Mouse (Mus musculus): ENCODE measurements around the gene Gm10775. TPM values are rescaled to one million over a fixed set of nuclear protein-coding genes. Genes with fewer than 3 reads are reported as not detected.

The Gm10775 gene
- polyA plus RNA-seq, 1 experiment from 2014 or later: 0.20 TPM

GRCm38 (mm10) chr13:65277994-65278382, 18.6 kb downstream of the Gm10775 start:
- ATAC-seq (ENCODE audit: low FRiP score): peak; percentile 61
- Histone ChIP-seq H3K27me3 (replicated peaks) (no peaks in the 10 kb centered on the region), H3K9me3 (replicated peaks) (0 out of 2 replicates have a peak, but pooled peaks cover 2% of the 10 kb centered on the region), H3K27ac (replicated peaks) (peak overlapping the region; percentile 90), H3K4me1 (peaks cover 23% of the 10 kb centered on the region), H3K9ac (replicated peaks) (peak overlapping the region; percentile 76), H3K4me2 (peak overlapping the region; percentile 67), H3K4me3 (replicated peaks) (peak overlapping the region; percentile 68), H3K36me3 (peaks cover 27% of the 10 kb centered on the region)
- 11% methylated on average over 9 of the region's 9 CpGs for WGBS

GRCm38 (mm10) chr13:65278383-65279341, 19.3 kb downstream of the Gm10775 start, which contains the start of gene Zfp369:
TSS of gene Zfp369 (plus strand) at chr13:65278814.
- Histone ChIP-seq H3K27me3 (replicated peaks) (no peaks in the 10 kb centered on the region), H3K27ac (replicated peaks) (peak within 1 kb of the TSS; percentile 90), H3K36me3 (peaks cover 22% of the 10 kb centered on the region), H3K9ac (replicated peaks) (peak within 1 kb of the TSS; percentile 76), H3K4me1 (peaks cover 23% of the 10 kb centered on the region), H3K4me3 (replicated peaks) (peak within 1 kb of the TSS; percentile 68), H3K4me2 (peak within 1 kb of the TSS; percentile 67), H3K9me3 (replicated peaks) (0 out of 2 replicates have a peak, but pooled peaks cover 2% of the 10 kb centered on the region)
- ATAC-seq (ENCODE audit: low FRiP score): peak; percentile 98
- WGBS: under 1% methylated on average over 50 of the region's 50 CpGs

DNA sequence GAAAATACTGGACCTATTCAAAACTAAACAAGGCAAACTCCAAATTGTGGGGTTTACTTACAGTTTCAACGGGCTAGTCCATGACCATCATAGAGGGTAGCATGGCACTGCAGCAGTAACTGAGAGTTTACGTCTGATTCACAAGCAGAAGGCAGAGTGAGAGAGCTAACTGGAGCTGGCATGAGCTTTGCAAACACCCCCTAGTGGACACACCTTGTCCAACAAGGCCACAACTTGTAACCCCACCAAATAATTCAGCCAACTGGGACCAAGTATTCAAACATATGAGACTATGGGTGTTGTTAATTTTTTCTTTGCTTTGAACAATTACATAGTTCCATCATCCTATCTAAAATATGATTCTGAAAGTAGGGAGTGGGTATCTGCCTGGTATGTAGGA, 27.4 kb downstream of the Gm10775 start:
- H3K4me2 ChIP-seq: no peak overlapping the region
- H3K36me3 ChIP-seq: peaks cover 75% of the 10 kb centered on the region
- no peak for ATAC-seq (ENCODE audit: low FRiP score)
- H3K4me3 ChIP-seq (replicated peaks): no peak overlapping the region
- no peak overlapping the region for H3K9ac ChIP-seq (replicated peaks)
- peaks cover 56% of the 10 kb centered on the region for H3K9me3 ChIP-seq (replicated peaks)
- H3K27me3 ChIP-seq (replicated peaks): no peaks in the 10 kb centered on the region
- H3K27ac ChIP-seq (replicated peaks): no peak overlapping the region
- H3K4me1 ChIP-seq: no peaks in the 10 kb centered on the region
- WGBS: 97% methylated on average over 2 of the region's 2 CpGs

- Histone ChIP-seq H3K27ac (replicated peaks) (no peak overlapping the region), H3K4me3 (replicated peaks) (no peak overlapping the region), H3K9me3 (replicated peaks) (peaks cover 66% of the 10 kb centered on the region), H3K36me3 (peaks cover 74% of the 10 kb centered on the region), H3K27me3 (replicated peaks) (no peaks in the 10 kb centered on the region), H3K9ac (replicated peaks) (no peak overlapping the region), H3K4me2 (no peak overlapping the region), H3K4me1 (no peaks in the 10 kb centered on the region)
- WGBS: 98% methylated on average over 4 of the region's 4 CpGs
- no peak for ATAC-seq (ENCODE audit: low FRiP score)
Observed at GRCm38 (mm10) chr13:65296354-65296753, 37.0 kb downstream of the Gm10775 start.

Other genes with a start within 250 kb of the Gm10775 start
- gene Spata31d1c, start 226.5 kb upstream of the Gm10775 start, polyA plus RNA-seq (2015; fragmentation: Nextera tagmentation; extraction: Ambion mirVana): not detected in 2 replicates
- not detected in 2 replicates for gene Prss47, start 206.8 kb upstream of the Gm10775 start, polyA plus RNA-seq (2015; fragmentation: Nextera tagmentation; extraction: Ambion mirVana)
- 31.6 and 37.3 TPM in 2 replicates for gene Mfsd14b, start 146.6 kb upstream of the Gm10775 start, polyA plus RNA-seq (2015; fragmentation: Nextera tagmentation; extraction: Ambion mirVana)
- gene Olfr465-ps1, start 121.5 kb upstream of the Gm10775 start, polyA plus RNA-seq (2015; fragmentation: Nextera tagmentation; extraction: Ambion mirVana): not detected in 2 replicates
- gene Olfr466, start 109.3 kb upstream of the Gm10775 start, polyA plus RNA-seq (2015; fragmentation: Nextera tagmentation; extraction: Ambion mirVana): not detected in 2 replicates
- gene Nlrp4f, start 53.6 kb upstream of the Gm10775 start, polyA plus RNA-seq (2015; fragmentation: Nextera tagmentation; extraction: Ambion mirVana): not detected in 2 replicates
- 11.4 and 13.7 TPM in 2 replicates for gene Zfp369, start 19.3 kb downstream of the Gm10775 start, polyA plus RNA-seq (2015; fragmentation: Nextera tagmentation; extraction: Ambion mirVana)

Measured in neural tube, embryonic 15.5 days (tissue).